In the genomic region with DNA sequence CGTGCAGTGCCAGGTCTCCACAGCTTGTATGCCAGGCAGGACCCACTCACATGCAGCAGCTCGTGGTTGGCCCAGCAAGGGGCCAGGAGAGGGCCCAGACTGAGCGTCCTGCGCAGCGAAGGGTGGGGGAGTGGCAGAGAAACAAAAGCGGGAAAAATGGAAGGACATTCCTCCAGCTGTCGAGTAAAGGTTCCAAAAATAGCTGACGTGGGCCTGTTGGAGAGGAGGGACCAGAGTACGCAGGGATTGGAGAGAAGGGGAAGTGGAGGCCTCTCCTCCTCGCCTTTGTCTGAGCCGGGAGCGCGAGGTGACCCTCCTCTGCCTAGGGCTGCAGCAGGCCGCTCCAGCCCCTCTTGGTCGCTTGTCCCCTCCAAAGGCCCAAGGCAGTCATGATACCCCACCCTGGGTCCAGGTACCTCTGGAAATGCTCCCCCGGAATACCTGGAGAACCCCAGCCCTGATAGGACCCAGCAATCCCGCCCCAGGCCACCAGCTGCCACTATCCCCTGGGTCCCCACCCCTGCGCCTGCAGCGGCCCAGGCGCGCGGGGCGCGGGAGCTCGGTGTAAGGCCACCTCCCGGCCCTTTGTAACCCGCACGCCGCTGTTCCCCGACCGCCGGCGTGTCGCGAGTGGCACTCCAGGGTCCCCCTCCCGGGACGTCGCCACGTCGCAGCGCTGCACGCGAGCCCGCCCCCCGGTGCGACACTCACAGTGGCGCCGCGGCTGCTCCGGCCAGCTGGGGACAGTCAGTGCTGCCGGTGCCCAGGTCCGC, we compare ENCODE assay signal across 8 mouse cellular contexts. TPM values are rescaled to one million over a fixed set of nuclear protein-coding genes. Genes with fewer than 3 reads are reported as not detected.
DNase-seq lines count a peak whose midpoint lies in the region; ATAC-seq and TF ChIP-seq lines count a peak whose summit lies in the region.

No protein-coding gene starts in this region.

- no peaks in the 10 kb centered on the region for H3K9me3 ChIP-seq in G1E (replicated peaks)
- H3K9me3 ChIP-seq in forebrain, embryonic 12.5 days, result no peaks in the 10 kb centered on the region
- no peaks in the 10 kb centered on the region for H3K9me3 ChIP-seq in neural tube, embryonic 14.5 days (ENCODE audit: control insufficient read depth, low read length)

- H3K36me3 ChIP-seq in G1E (replicated peaks), result peaks cover 20% of the 10 kb centered on the region
- H3K36me3 ChIP-seq in forebrain, embryonic 12.5 days (replicated peaks), result peaks cover 10% of the 10 kb centered on the region
- H3K36me3 ChIP-seq in neural tube, embryonic 14.5 days (ENCODE audit: control insufficient read depth, insufficient read depth, low read length), result no peaks in the 10 kb centered on the region

- peaks cover 56% of the 10 kb centered on the region for H3K4me1 ChIP-seq in G1E (ENCODE audit: insufficient read depth, low read depth, low read length)
- H3K4me1 ChIP-seq in forebrain, embryonic 12.5 days, result peaks cover 47% of the 10 kb centered on the region
- peaks cover 32% of the 10 kb centered on the region for H3K4me1 ChIP-seq in neural tube, embryonic 14.5 days (ENCODE audit: control insufficient read depth, insufficient read depth, low read length)

- H3K9ac ChIP-seq in forebrain, embryonic 12.5 days, result peak overlapping the region; percentile 97
- peak overlapping the region; percentile 89 for H3K9ac ChIP-seq in neural tube, embryonic 14.5 days (replicated peaks; ENCODE audit: low read depth, low read length)

- H3K4me2 ChIP-seq in forebrain, embryonic 12.5 days, result peak overlapping the region; percentile 76
- H3K4me2 ChIP-seq in neural tube, embryonic 14.5 days (ENCODE audit: low read depth, low read length), result peak overlapping the region; percentile 93

- intact Hi-C loops in heart, postnatal 14 days (cut with DNase I), result no loop called here

- no peak for TF ChIP-seq CTCF in G1E (IDR thresholded peaks at IDR 0.05; ENCODE audit: low read depth, low read length)

- H3K4me3 ChIP-seq in G1E (ENCODE audit: low read depth, low read length), result peak overlapping the region; percentile 89
- H3K4me3 ChIP-seq in forebrain, embryonic 12.5 days (replicated peaks), result peak overlapping the region; percentile 91
- H3K4me3 ChIP-seq in neural tube, embryonic 14.5 days (ENCODE audit: low read depth, low read length), result peak overlapping the region; percentile 85

- DNase-seq in G1E (ENCODE audit: low spot score), result peak; percentile 73
- DNase-seq in cerebellum, adult 11 months, result peak; percentile 44
- peak; percentile 74 to 75 for DNase-seq in heart, postnatal 14 days
- DNase-seq in kidney, postnatal 36 days, result peak; percentile 68 to 73
- peak; percentile 65 to 68 for DNase-seq in lung, adult 18-20 months
- DNase-seq in thymus, postnatal 36 days, result peak; percentile 52 to 84

- H3K27me3 ChIP-seq in G1E (ENCODE audit: insufficient read depth, low read length), result no peaks in the 10 kb centered on the region; the same call in 1 of the 2 replicates
- no peaks in the 10 kb centered on the region for H3K27me3 ChIP-seq in forebrain, embryonic 12.5 days
- no peaks in the 10 kb centered on the region for H3K27me3 ChIP-seq in neural tube, embryonic 14.5 days (ENCODE audit: control insufficient read depth, insufficient read depth, low read length)

- H3K27ac ChIP-seq in forebrain, embryonic 12.5 days, result peak overlapping the region; percentile 96
- peak overlapping the region; percentile 97 for H3K27ac ChIP-seq in neural tube, embryonic 14.5 days (ENCODE audit: low read depth, low read length)

- under 1% methylated on average over 52 of the region's 52 CpGs for WGBS in forebrain, embryonic 12.5 days
- under 1% methylated on average over 45 of the region's 52 CpGs for WGBS in neural tube, embryonic 14.5 days

- peak; percentile 46; the same call in 1 of the 2 replicates for ATAC-seq in G1E (ENCODE audit: extremely low read depth, insufficient number of reproducible peaks, low FRiP score, poor library complexity, severe bottlenecking)
- peak; percentile 80 for ATAC-seq in forebrain, embryonic 12.5 days (ENCODE audit: low FRiP score)
- ATAC-seq in neural tube, embryonic 14.5 days (ENCODE audit: low read depth), result peak; percentile 82

RNA-seq across cellular contexts. Expression of a gene that starts 0.6 kb away (rescaled TPM):
- total RNA-seq in G1E (2014; fragmentation: Nextera tagmentation), result 58.5 and 87.5 TPM in 2 replicates
- 98.7 and 106 TPM in 2 replicates for total RNA-seq in G1E (2017)
- polyA plus RNA-seq in G1E (2012), result 90.0 and 114 TPM in 2 replicates
- 359 and 369 TPM in 2 replicates for polyA plus RNA-seq in forebrain, embryonic 12.5 days (2016; fragmentation: Nextera tagmentation; extraction: Ambion mirVana)
- 1,000 to 10,000 TPM; 1,322 to 1,446 TPM for total RNA-seq in heart, postnatal 14 days (2021)
- 189 and 215 TPM in 2 replicates for polyA plus RNA-seq in neural tube, embryonic 14.5 days (2014; fragmentation: Nextera tagmentation; extraction: Ambion mirVana)

Comparison
In these comparisons a context has a peak if more than half of its experiments do, and no peak if none do; other contexts are left out.
1. Peak in every context shown above with its lines: DNase-seq, ATAC-seq, H3K4me3 ChIP-seq and H3K27ac ChIP-seq.